Mouse (Mus musculus) forebrain, embryonic 13.5 days (tissue): ENCODE data around the gene Myt1l. TPM values are rescaled to one million over a fixed set of nuclear protein-coding genes. Genes with fewer than 3 reads are reported as not detected.

Source experiments
- ATAC-seq: fragments of 200-750 bp; cut with Nextera tagmentation; 2 replicates; pipeline ENCODE4 v1.8.0; 2017
- H3K27ac ChIP-seq: fragments of 300-500 bp; sonication (generic); 2 replicates; pipeline ENCODE4 v1.5.1; 2015; ENCODE audit warnings: inconsistent platforms, mild to moderate bottlenecking, moderate library complexity
- H3K27me3 ChIP-seq: fragments of 300-500 bp; sonication (generic); 2 replicates; pipeline ENCODE4 v1.6.1; 2015; ENCODE audit warnings: mild to moderate bottlenecking, inconsistent platforms
- H3K36me3 ChIP-seq: fragments of 300-500 bp; sonication (generic); 2 replicates; pipeline ENCODE4 v1.6.1; 2015; ENCODE audit warnings: mild to moderate bottlenecking, inconsistent platforms; ENCODE audit not compliant: poor library complexity, severe bottlenecking
- H3K4me1 ChIP-seq: fragments of 300-500 bp; sonication (generic); 2 replicates; pipeline ENCODE4 v1.6.1; 2015; ENCODE audit warnings: inconsistent platforms
- H3K4me2 ChIP-seq: fragments of 300-500 bp; sonication (generic); 2 replicates; pipeline ENCODE4 v1.6.1; 2015; ENCODE audit warnings: inconsistent platforms, mild to moderate bottlenecking, moderate library complexity
- H3K4me3 ChIP-seq: fragments of 300-500 bp; sonication (generic); 2 replicates; pipeline ENCODE4 v1.5.1; 2015; ENCODE audit warnings: mild to moderate bottlenecking, inconsistent platforms
- H3K9ac ChIP-seq: fragments of 300-500 bp; sonication (generic); 2 replicates; pipeline ENCODE4 v1.6.1; 2015; ENCODE audit warnings: mild to moderate bottlenecking, inconsistent platforms
- H3K9me3 ChIP-seq: fragments of 300-500 bp; sonication (generic); replicated peaks from 2 replicates; pipeline ENCODE4 v1.6.1; 2016; ENCODE audit warnings: inconsistent platforms
- WGBS: fragments of 180-500 bp; shearing (Covaris S2); methylation state at CpG from one replicate; pipeline ENCODE4 v1.1.7; 2015; 5-methylcytosine and 5-hydroxymethylcytosine counted together
- polyA plus RNA-seq: library from polyadenylated mRNA; unstranded; fragments of >200 nt; fragmentation: Nextera tagmentation; extraction: Ambion mirVana; gene quantifications from 2 replicates; pipeline ENCODE4 v1.2.1, GENCODE M21; 2015

The Myt1l gene
- polyA plus RNA-seq, 1 experiment from 2014 or later, result 116 TPM

DNA sequence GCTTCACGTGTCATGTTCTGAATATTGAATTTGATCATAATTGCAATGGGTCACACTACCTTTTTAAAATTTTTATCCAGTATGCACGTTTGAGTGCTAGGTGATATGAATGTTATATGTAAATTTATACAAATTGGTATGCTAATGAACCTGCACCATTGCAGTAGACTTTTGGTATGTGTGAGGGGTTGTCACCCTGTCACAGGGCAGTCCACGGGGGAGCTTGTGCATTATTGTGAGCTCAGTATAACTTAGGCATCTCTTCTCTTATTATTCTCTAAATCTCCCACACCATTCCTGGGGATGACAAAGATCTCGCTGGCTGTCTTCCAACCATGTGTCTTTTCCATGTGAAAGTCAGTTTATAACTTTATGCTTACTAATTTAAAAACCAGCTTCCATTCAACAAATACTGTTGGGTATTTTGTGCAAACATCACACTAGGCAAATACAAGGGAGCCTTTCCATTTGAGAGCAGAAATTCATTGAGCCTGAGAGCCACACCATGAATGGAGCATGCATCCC, 222.5 kb downstream of the Myt1l start:
- Histone ChIP-seq H3K4me2 (no peak overlapping the region), H3K4me1 (peaks cover 19% of the 10 kb centered on the region; the same call in 1 of the 2 replicates), H3K27me3 (no peaks in the 10 kb centered on the region), H3K9ac (no peak overlapping the region), H3K9me3 (no peaks in the 10 kb centered on the region), H3K36me3 (no peaks in the 10 kb centered on the region), H3K27ac (peak overlapping the region; percentile 26; the same call in 1 of the 2 replicates), H3K4me3 (no peak overlapping the region)
- peak; percentile 73 for ATAC-seq
- WGBS, result 71% methylated on average over 4 of the region's 4 CpGs

GRCm38 (mm10) chr12:29755086-29755871, 227.1 kb downstream of the Myt1l start:
- ATAC-seq, result peak; percentile 20; the same call in 1 of the 2 replicates
- H3K9ac ChIP-seq, result no peak overlapping the region
- H3K4me1 ChIP-seq, result peaks cover 9% of the 10 kb centered on the region; the same call in 1 of the 2 replicates
- H3K4me2 ChIP-seq, result no peak overlapping the region
- 85% methylated on average over 5 of the region's 5 CpGs for WGBS
- no peak overlapping the region for H3K4me3 ChIP-seq
- H3K27ac ChIP-seq, result no peak overlapping the region; the same call in 1 of the 2 replicates
- no peaks in the 10 kb centered on the region for H3K27me3 ChIP-seq
- no peaks in the 10 kb centered on the region for H3K9me3 ChIP-seq
- no peaks in the 10 kb centered on the region for H3K36me3 ChIP-seq

DNA sequence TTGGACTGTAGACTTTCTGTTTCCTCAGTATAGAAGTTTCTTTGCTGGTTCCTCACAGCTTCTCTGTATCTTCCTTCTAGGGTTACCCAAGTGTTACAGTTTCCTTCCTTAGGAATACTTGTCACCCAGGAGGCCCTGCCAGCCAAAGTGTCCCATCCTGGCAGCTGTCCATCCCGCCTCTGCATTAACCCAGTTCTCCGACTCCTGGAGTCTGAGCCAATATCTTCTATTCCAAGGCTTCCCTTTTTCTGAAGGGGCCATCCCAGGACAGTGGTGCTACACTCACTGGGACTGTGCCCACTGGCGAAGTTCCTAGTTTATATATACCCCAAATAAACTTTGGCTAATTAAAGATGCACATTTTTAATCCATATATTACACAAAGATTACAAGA, 227.7 kb downstream of the Myt1l start:
- WGBS, result 86% methylated on average over 3 of the region's 3 CpGs
- Histone ChIP-seq H3K9ac (no peak overlapping the region), H3K27me3 (no peaks in the 10 kb centered on the region), H3K4me1 (peaks cover 3% of the 10 kb centered on the region; the same call in 1 of the 2 replicates), H3K9me3 (no peaks in the 10 kb centered on the region), H3K4me3 (no peak overlapping the region), H3K27ac (no peak overlapping the region), H3K4me2 (no peak overlapping the region), H3K36me3 (no peaks in the 10 kb centered on the region)
- ATAC-seq, result no peak

GRCm38 (mm10) chr12:29760611-29761010, 232.4 kb downstream of the Myt1l start:
- Histone ChIP-seq H3K27ac (no peak overlapping the region), H3K4me3 (no peak overlapping the region), H3K36me3 (no peaks in the 10 kb centered on the region), H3K4me2 (no peak overlapping the region), H3K9me3 (no peaks in the 10 kb centered on the region), H3K4me1 (no peaks in the 10 kb centered on the region), H3K27me3 (no peaks in the 10 kb centered on the region), H3K9ac (no peak overlapping the region)
- WGBS, result 86% methylated on average over 4 of the region's 4 CpGs
- ATAC-seq, result no peak

- no peaks in the 10 kb centered on the region for H3K36me3 ChIP-seq
- H3K9ac ChIP-seq, result no peak overlapping the region
- ATAC-seq, result no peak
- no peak overlapping the region for H3K27ac ChIP-seq
- H3K4me3 ChIP-seq, result no peak overlapping the region
- no peak overlapping the region for H3K4me2 ChIP-seq
- H3K4me1 ChIP-seq, result 0 out of 2 replicates have a peak, but pooled peaks cover 3% of the 10 kb centered on the region
- WGBS, result 91% methylated on average over 1 of the region's 1 CpGs
- no peaks in the 10 kb centered on the region for H3K9me3 ChIP-seq
- H3K27me3 ChIP-seq, result no peaks in the 10 kb centered on the region
Observed at GRCm38 (mm10) chr12:29766158-29766557, 238.0 kb downstream of the Myt1l start.

DNA sequence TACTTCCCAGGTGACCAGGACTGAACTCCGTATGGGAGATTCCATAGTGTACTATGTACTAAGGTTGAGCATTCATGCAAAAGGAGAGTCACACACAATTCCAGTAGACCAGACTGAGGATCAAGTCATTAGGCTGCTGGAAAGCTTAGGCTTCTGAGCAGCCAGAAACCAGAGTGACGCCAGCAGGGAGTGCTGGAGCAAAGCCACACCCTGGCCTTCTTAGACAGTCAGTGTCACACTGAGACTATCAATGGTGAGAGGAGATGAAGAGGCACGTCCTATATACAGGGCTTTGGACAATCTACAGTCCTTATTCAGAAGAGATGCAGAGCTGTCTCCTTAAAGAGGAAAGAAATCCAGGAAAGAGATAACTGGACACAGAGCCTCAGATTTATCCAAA, 243.6 kb downstream of the Myt1l start:
- H3K9me3 ChIP-seq, result no peaks in the 10 kb centered on the region
- H3K27me3 ChIP-seq, result no peaks in the 10 kb centered on the region
- no peak overlapping the region for H3K9ac ChIP-seq
- H3K4me3 ChIP-seq, result no peak overlapping the region
- no peak for ATAC-seq
- peaks cover 13% of the 10 kb centered on the region; the same call in 1 of the 2 replicates for H3K36me3 ChIP-seq
- H3K27ac ChIP-seq, result no peak overlapping the region
- H3K4me1 ChIP-seq, result peaks cover 3% of the 10 kb centered on the region; the same call in 1 of the 2 replicates
- 72% methylated on average over 3 of the region's 3 CpGs for WGBS
- no peak overlapping the region for H3K4me2 ChIP-seq

GRCm38 (mm10) chr12:29772401-29772800, 244.2 kb downstream of the Myt1l start:
- H3K4me1 ChIP-seq, result peaks cover 3% of the 10 kb centered on the region; the same call in 1 of the 2 replicates
- no peak overlapping the region for H3K9ac ChIP-seq
- no peaks in the 10 kb centered on the region for H3K27me3 ChIP-seq
- H3K4me3 ChIP-seq, result no peak overlapping the region
- no peak overlapping the region for H3K27ac ChIP-seq
- no peaks in the 10 kb centered on the region for H3K9me3 ChIP-seq
- H3K4me2 ChIP-seq, result no peak overlapping the region
- ATAC-seq, result no peak
- H3K36me3 ChIP-seq, result peaks cover 13% of the 10 kb centered on the region; the same call in 1 of the 2 replicates

- H3K9me3 ChIP-seq, result no peaks in the 10 kb centered on the region
- no peak for ATAC-seq
- no peaks in the 10 kb centered on the region for H3K27me3 ChIP-seq
- H3K4me3 ChIP-seq, result no peak overlapping the region
- peaks cover 13% of the 10 kb centered on the region; the same call in 1 of the 2 replicates for H3K36me3 ChIP-seq
- H3K4me2 ChIP-seq, result no peak overlapping the region
- 90% methylated on average over 2 of the region's 2 CpGs for WGBS
- no peak overlapping the region for H3K9ac ChIP-seq
- no peaks in the 10 kb centered on the region for H3K4me1 ChIP-seq
- H3K27ac ChIP-seq, result no peak overlapping the region
Observed at GRCm38 (mm10) chr12:29778901-29779300, 250.7 kb downstream of the Myt1l start.

DNA sequence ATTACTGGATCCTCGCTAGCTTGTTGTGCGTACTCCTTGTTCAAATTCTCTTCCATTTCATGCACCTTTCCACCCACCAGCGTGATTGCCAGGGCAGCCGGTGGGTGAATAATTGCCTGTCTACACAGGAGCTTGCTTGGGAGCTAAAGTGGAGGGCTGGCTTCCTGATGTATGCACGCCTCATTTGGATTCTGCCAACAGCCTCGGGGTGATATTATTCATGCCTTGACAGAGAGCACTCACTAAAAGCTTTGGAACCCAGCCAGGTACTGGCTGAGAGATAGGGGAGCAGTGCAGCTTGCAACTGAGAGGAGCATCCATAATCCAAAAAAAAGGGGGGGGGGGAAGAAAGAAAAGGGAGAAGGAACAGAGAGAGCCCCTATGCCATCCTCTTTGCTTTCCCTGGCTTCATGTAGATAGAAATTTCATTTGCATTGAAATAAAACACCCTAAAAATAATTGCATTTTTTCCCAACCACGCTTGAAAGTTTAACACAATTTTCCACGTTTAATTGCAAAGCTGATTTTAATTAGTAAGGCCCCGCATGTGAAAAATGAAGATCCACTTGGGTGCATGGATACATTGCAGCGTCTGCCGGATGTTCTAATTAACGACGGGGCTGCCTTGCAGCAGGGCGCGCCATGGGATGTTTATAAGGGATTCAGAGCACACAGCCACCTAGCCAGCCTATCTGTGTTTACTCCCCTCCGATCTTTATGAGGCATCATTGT, 261.3 kb downstream of the Myt1l start:
- 7% methylated on average over 16 of the region's 16 CpGs for WGBS
- Histone ChIP-seq H3K27ac (peak overlapping the region; percentile 95), H3K9ac (peak overlapping the region; percentile 31), H3K36me3 (peaks cover 4% of the 10 kb centered on the region), H3K4me1 (peaks cover 45% of the 10 kb centered on the region), H3K9me3 (no peaks in the 10 kb centered on the region), H3K4me2 (peak overlapping the region; percentile 49), H3K27me3 (no peaks in the 10 kb centered on the region), H3K4me3 (peak overlapping the region; percentile 16)
- ATAC-seq, result peak; percentile 96

DNA sequence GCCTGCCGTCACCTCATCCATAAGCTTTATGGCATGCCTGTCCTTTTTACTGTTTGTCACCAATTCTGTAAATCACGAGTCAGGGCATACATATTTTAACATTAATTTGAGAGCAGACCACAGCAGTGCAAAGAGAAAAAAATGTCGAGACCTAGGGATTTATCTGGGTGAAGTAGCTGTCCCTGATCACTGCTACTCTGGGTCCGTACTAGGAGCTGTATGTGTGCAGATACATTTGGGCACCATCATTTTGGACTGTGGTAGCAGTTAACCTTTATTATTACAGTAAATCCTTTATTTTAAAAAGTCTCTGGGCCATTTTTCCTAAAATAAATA, 261.8 kb downstream of the Myt1l start:
- H3K9ac ChIP-seq, result peak overlapping the region; percentile 31
- H3K4me1 ChIP-seq, result peaks cover 50% of the 10 kb centered on the region
- H3K36me3 ChIP-seq, result no peaks in the 10 kb centered on the region; the same call in 1 of the 2 replicates
- no peaks in the 10 kb centered on the region for H3K27me3 ChIP-seq
- peak overlapping the region; percentile 95 for H3K27ac ChIP-seq
- WGBS, result 18% methylated on average over 4 of the region's 4 CpGs
- ATAC-seq, result peak; percentile 36; the same call in 1 of the 2 replicates
- peak overlapping the region; percentile 16 for H3K4me3 ChIP-seq
- peak overlapping the region; percentile 49 for H3K4me2 ChIP-seq
- no peaks in the 10 kb centered on the region for H3K9me3 ChIP-seq

DNA sequence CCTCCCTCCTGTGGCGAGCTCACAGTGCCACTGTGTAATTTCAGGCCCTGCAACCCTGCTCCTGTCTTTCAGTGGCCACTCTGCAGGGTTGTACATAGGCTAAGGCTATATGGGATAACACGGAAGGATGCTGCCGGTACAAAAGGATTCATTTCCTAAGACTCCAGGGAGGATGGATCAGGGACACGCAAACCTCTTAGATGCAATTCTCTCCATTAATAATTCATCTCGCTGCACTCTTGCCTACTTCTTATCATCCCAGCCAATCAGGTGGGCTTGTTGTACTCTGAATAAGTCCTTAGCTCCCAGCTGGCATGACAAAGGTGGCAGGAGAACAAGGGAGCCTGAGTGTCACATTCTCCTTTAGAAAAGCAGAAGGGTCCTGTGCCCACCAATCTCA, 264.8 kb downstream of the Myt1l start:
- Histone ChIP-seq H3K27ac (no peak overlapping the region; the same call in 1 of the 2 replicates), H3K4me3 (no peak overlapping the region), H3K27me3 (no peaks in the 10 kb centered on the region), H3K4me2 (no peak overlapping the region), H3K9me3 (no peaks in the 10 kb centered on the region), H3K9ac (no peak overlapping the region), H3K4me1 (peaks cover 49% of the 10 kb centered on the region), H3K36me3 (no peaks in the 10 kb centered on the region)
- ATAC-seq, result no peak
- WGBS, result 74% methylated on average over 5 of the region's 5 CpGs

DNA sequence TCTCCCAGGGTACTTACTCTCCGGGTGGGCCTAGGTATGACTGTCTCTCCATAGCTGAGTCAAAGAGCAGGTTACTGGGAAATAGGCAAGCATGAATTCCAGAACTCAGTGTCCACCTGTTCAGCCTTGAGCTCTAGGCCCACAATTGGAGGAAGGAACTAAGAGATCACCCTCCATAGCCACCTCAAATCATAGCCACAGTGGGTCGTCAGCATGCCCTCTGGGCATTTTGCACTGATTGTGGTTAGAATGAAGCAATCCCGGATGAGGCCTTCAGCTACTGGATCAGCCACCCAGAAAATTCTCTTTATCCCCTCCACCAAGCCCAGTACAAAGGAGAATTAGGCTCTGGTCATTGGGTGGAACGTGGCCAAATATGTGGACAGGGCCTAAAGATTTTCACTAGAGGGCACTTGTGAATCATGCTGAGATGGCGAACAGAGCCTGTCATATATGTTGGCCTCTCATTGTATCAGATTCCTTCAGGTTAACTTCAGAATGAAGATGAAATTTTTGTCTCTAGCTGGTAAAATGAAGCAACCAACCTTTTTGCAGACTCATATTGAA, 267.0 kb downstream of the Myt1l start:
- no peak for ATAC-seq
- Histone ChIP-seq H3K9me3 (no peaks in the 10 kb centered on the region), H3K27ac (no peak overlapping the region), H3K4me2 (no peak overlapping the region), H3K27me3 (no peaks in the 10 kb centered on the region), H3K36me3 (peaks cover 5% of the 10 kb centered on the region; the same call in 1 of the 2 replicates), H3K4me3 (no peak overlapping the region), H3K4me1 (peaks cover 28% of the 10 kb centered on the region), H3K9ac (no peak overlapping the region)
- WGBS, result 40% methylated on average over 5 of the region's 5 CpGs
